Mouse (Mus musculus): ENCODE measurements at regions not wholly inside any gene's neighbourhood (a gene's known extent, or its start where the extent isn't known, plus 50 kb on each side); places are given as distances from the start of the nearest gene placed in this dataset.

GRCm38 (mm10) chr10:96493706-96494105 is 123.1 kb upstream of the Btg1 start:
- TF ChIP-seq CTCF (IDR thresholded peaks at IDR 0.05; ENCODE audit: borderline replicate concordance, extremely low read depth, insufficient read depth, insufficient read length) (no peak), POLR2A (IDR thresholded peaks at IDR 0.05; ENCODE audit: borderline replicate concordance, extremely low read depth, insufficient read depth, insufficient read length, poor library complexity, severe bottlenecking) (no peak)
